Comparison of ENCODE assay signal across 18 mouse cellular contexts in the genomic region with DNA sequence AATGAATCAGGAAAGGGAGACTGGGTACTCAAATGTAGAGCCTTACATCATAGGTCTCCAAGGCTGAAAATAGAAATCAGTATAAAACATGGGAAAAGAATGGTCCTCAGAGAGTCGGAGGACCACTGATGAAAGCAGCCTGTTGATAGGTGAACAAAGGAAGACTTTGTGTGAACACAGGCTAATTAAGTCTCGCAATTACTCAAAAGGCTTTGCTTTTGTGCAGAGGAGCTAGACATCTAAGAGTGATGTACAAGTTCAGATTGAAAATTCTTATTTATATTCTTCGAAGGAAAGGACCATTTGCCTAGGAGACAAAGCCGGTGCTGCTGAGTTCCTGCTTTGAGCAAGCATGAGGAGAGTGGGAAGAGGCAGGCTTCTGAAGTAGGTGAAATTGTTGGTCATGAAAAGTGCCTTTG.
A peak's percentile ranks its signal among the peaks of the same experiment; 100 is the strongest.
DNase-seq lines count a peak whose midpoint lies in the region; ATAC-seq and TF ChIP-seq lines count a peak whose summit lies in the region.
"Had no signal": no experiment of that assay in that cellular context is flagged by ENCODE, and none has a peak within 500 bp of the region (broad histone marks: within the 10 kb centered on the region; RNA-seq: fewer than 3 reads in every experiment).

No protein-coding gene starts in this region.

- ATAC-seq in midbrain, embryonic 13.5 days = peak; percentile 50; the same call in 1 of the 2 replicates
- ATAC-seq in midbrain, postnatal 0 days (ENCODE audit: low FRiP score) = no peak
- ATAC-seq in forebrain, embryonic 14.5 days = peak; percentile 83
- ATAC-seq: intestine, embryonic 15.5 days had no signal

- H3K27me3 ChIP-seq in midbrain, embryonic 13.5 days = no peaks in the 10 kb centered on the region
- H3K27me3 ChIP-seq in midbrain, postnatal 0 days (ENCODE audit: insufficient read depth, low read length) = no peaks in the 10 kb centered on the region
- no peaks in the 10 kb centered on the region for H3K27me3 ChIP-seq in embryonic facial prominence, embryonic 10.5 days (replicated peaks; ENCODE audit: low read depth, poor library complexity, severe bottlenecking)
- no peaks in the 10 kb centered on the region for H3K27me3 ChIP-seq in forebrain, embryonic 14.5 days (replicated peaks; ENCODE audit: control insufficient read depth, insufficient read depth, low read length)
- no peaks in the 10 kb centered on the region for H3K27me3 ChIP-seq in cerebellum, adult 2 months (ENCODE audit: control insufficient read depth, insufficient read depth, low read length)
- H3K27me3 ChIP-seq: embryonic facial prominence, embryonic 13.5 days; intestine, embryonic 15.5 days; megakaryocyte, embryonic 14.5 days had no signal

- no peak for TF ChIP-seq POLR2A in cerebellum, adult 2 months (IDR thresholded peaks at IDR 0.05; ENCODE audit: borderline replicate concordance, insufficient read depth, low read length)

- no peak for TF ChIP-seq CTCF in midbrain, postnatal 0 days (IDR thresholded peaks at IDR 0.05)
- TF ChIP-seq CTCF in cerebellum, adult 2 months (IDR thresholded peaks at IDR 0.05; ENCODE audit: borderline replicate concordance, insufficient read depth, low read depth, low read length) = no peak

- WGBS in midbrain, embryonic 13.5 days = 46% methylated on average over 4 of the region's 4 CpGs
- 71% methylated on average over 4 of the region's 4 CpGs for WGBS in midbrain, postnatal 0 days
- WGBS in embryonic facial prominence, embryonic 10.5 days = 33% methylated on average over 4 of the region's 4 CpGs
- WGBS in forebrain, embryonic 14.5 days = 3% methylated on average over 4 of the region's 4 CpGs
- WGBS in cerebellum, adult 2 months = 86% methylated on average over 4 of the region's 4 CpGs

- H3K9ac ChIP-seq in midbrain, embryonic 13.5 days (replicated peaks) = no peak overlapping the region
- no peak overlapping the region for H3K9ac ChIP-seq in midbrain, postnatal 0 days (replicated peaks; ENCODE audit: low read length, poor library complexity, severe bottlenecking)
- no peak overlapping the region for H3K9ac ChIP-seq in forebrain, embryonic 14.5 days (ENCODE audit: low read length)
- H3K9ac ChIP-seq: embryonic facial prominence, embryonic 13.5 days; intestine, embryonic 15.5 days had no signal

- H3K9me3 ChIP-seq in midbrain, embryonic 13.5 days = no peaks in the 10 kb centered on the region
- H3K9me3 ChIP-seq in midbrain, postnatal 0 days (ENCODE audit: low read length) = no peaks in the 10 kb centered on the region
- no peaks in the 10 kb centered on the region for H3K9me3 ChIP-seq in embryonic facial prominence, embryonic 10.5 days
- no peaks in the 10 kb centered on the region for H3K9me3 ChIP-seq in forebrain, embryonic 14.5 days (replicated peaks; ENCODE audit: control insufficient read depth, low read length)
- H3K9me3 ChIP-seq: embryonic facial prominence, embryonic 13.5 days; intestine, embryonic 15.5 days had no signal

- H3K36me3 ChIP-seq in midbrain, embryonic 13.5 days = no peaks in the 10 kb centered on the region
- H3K36me3 ChIP-seq in midbrain, postnatal 0 days (ENCODE audit: insufficient read depth, low read length) = no peaks in the 10 kb centered on the region
- no peaks in the 10 kb centered on the region for H3K36me3 ChIP-seq in embryonic facial prominence, embryonic 10.5 days (replicated peaks)
- H3K36me3 ChIP-seq in forebrain, embryonic 14.5 days (ENCODE audit: control insufficient read depth, insufficient read depth, low read length) = no peaks in the 10 kb centered on the region
- H3K36me3 ChIP-seq: embryonic facial prominence, embryonic 13.5 days; intestine, embryonic 15.5 days had no signal

- no peak for DNase-seq in midbrain, postnatal 0 days (ENCODE audit: low spot score)
- no peak for DNase-seq in embryonic facial prominence, embryonic 10.5 days (ENCODE audit: low spot score)
- peak; percentile 76 for DNase-seq in forebrain, embryonic 14.5 days (ENCODE audit: low spot score)
- DNase-seq in retina, embryonic 14.5 days (ENCODE audit: low spot score) = peak; percentile 27
- no peak for DNase-seq in kidney, postnatal 10 days
- DNase-seq in cerebellum, adult 2 months = no peak
- DNase-seq in adrenal gland, adult (ENCODE audit: inconsistent age in 2 of 2, low spot score in 1 of 2) = no peak
- DNase-seq: adrenal gland, adult 8-10 months; cerebellum, postnatal 14 days; kidney, postnatal 4 days; layer of hippocampus, adult 9-11 months; lung, adult 18-20 months; lung, postnatal 14 days had no signal

- no peak overlapping the region for H3K27ac ChIP-seq in midbrain, embryonic 13.5 days
- H3K27ac ChIP-seq in midbrain, postnatal 0 days (ENCODE audit: low read depth, low read length) = no peak overlapping the region
- peak overlapping the region; percentile 57 for H3K27ac ChIP-seq in embryonic facial prominence, embryonic 10.5 days (replicated peaks)
- peak overlapping the region; percentile 28; the same call in 1 of the 2 replicates for H3K27ac ChIP-seq in forebrain, embryonic 14.5 days (ENCODE audit: low read depth, low read length)
- H3K27ac ChIP-seq in cerebellum, adult 2 months (ENCODE audit: insufficient read depth, low read length) = no peak overlapping the region
- H3K27ac ChIP-seq: embryonic facial prominence, embryonic 13.5 days; intestine, embryonic 15.5 days had no signal

- no peak overlapping the region for H3K4me2 ChIP-seq in midbrain, embryonic 13.5 days (replicated peaks)
- no peak overlapping the region for H3K4me2 ChIP-seq in midbrain, postnatal 0 days (ENCODE audit: low read depth, low read length, poor library complexity, severe bottlenecking)
- H3K4me2 ChIP-seq in forebrain, embryonic 14.5 days (ENCODE audit: low read length) = no peak overlapping the region
- H3K4me2 ChIP-seq: embryonic facial prominence, embryonic 13.5 days; intestine, embryonic 15.5 days; liver, embryonic 11.5 days had no signal

- no peak overlapping the region for H3K4me3 ChIP-seq in midbrain, embryonic 13.5 days (replicated peaks)
- no peak overlapping the region for H3K4me3 ChIP-seq in midbrain, postnatal 0 days (ENCODE audit: low read depth, low read length)
- no peak overlapping the region for H3K4me3 ChIP-seq in embryonic facial prominence, embryonic 10.5 days
- H3K4me3 ChIP-seq in forebrain, embryonic 14.5 days (ENCODE audit: low read depth, low read length) = no peak overlapping the region
- no peak overlapping the region for H3K4me3 ChIP-seq in cerebellum, adult 2 months (replicated peaks; ENCODE audit: insufficient read depth, low read depth, low read length)
- H3K4me3 ChIP-seq: embryonic facial prominence, embryonic 13.5 days; intestine, embryonic 15.5 days; megakaryocyte, embryonic 14.5 days had no signal

- no peaks in the 10 kb centered on the region for H3K4me1 ChIP-seq in midbrain, embryonic 13.5 days (replicated peaks)
- H3K4me1 ChIP-seq in midbrain, postnatal 0 days (ENCODE audit: insufficient read depth, low read length) = no peaks in the 10 kb centered on the region
- H3K4me1 ChIP-seq in embryonic facial prominence, embryonic 10.5 days = peaks cover 22% of the 10 kb centered on the region
- H3K4me1 ChIP-seq in forebrain, embryonic 14.5 days (ENCODE audit: control insufficient read depth, insufficient read depth, low read length) = no peaks in the 10 kb centered on the region
- H3K4me1 ChIP-seq in cerebellum, adult 2 months (ENCODE audit: control insufficient read depth, insufficient read depth, low read length) = no peaks in the 10 kb centered on the region
- H3K4me1 ChIP-seq: embryonic facial prominence, embryonic 13.5 days; intestine, embryonic 15.5 days; megakaryocyte, embryonic 14.5 days had no signal

Comparison
In these comparisons a context has a peak if more than half of its experiments do, and no peak if none do; other contexts are left out.
1. H3K27ac ChIP-seq: peak in embryonic facial prominence, embryonic 10.5 days (single experiment) and forebrain, embryonic 14.5 days (single experiment); none in midbrain, embryonic 13.5 days (single experiment), midbrain, postnatal 0 days (single experiment) and cerebellum, adult 2 months (single experiment).
2. DNase-seq: peak in forebrain, embryonic 14.5 days (single experiment) and retina, embryonic 14.5 days (single experiment); none in midbrain, postnatal 0 days (single experiment), embryonic facial prominence, embryonic 10.5 days (single experiment), kidney, postnatal 10 days (single experiment), cerebellum, adult 2 months (0 of 2) and adrenal gland, adult (0 of 2).